Mouse (Mus musculus): ENCODE data around the gene Arhgef28.
"Not testable (repeated sequence)": the region's sequence is repeated elsewhere in the genome, so short reads cannot be mapped to it uniquely, and the experiment has no call there.

Gene Arhgef28

GRCm38 (mm10) chr13:98070458-98070857 lies 135.8 kb downstream of the Arhgef28 start:
- DNase-seq (ENCODE audit: low spot score) = no peak

- DNase-seq (ENCODE audit: low spot score) = no peak
These were observed 136.6 kb downstream of the Arhgef28 start for GRCm38 (mm10) chr13:98069646-98070045.

GRCm38 (mm10) chr13:98062843-98063242 lies 143.4 kb downstream of the Arhgef28 start:
- no peak for DNase-seq (ENCODE audit: low spot score)

- not testable (repeated sequence) for DNase-seq (ENCODE audit: low spot score)
These were observed 146.1 kb downstream of the Arhgef28 start for GRCm38 (mm10) chr13:98060121-98060520.

GRCm38 (mm10) chr13:98055194-98055593 lies 151.0 kb downstream of the Arhgef28 start:
- no peak for DNase-seq (ENCODE audit: low spot score)

GRCm38 (mm10) chr13:98040628-98041150 lies 165.6 kb downstream of the Arhgef28 start:
- DNase-seq (ENCODE audit: low spot score) = no peak

GRCm38 (mm10) chr13:98038731-98039130 lies 167.5 kb downstream of the Arhgef28 start:
- no peak for DNase-seq (ENCODE audit: low spot score)

GRCm38 (mm10) chr13:98037693-98038092 lies 168.5 kb downstream of the Arhgef28 start:
- no peak for DNase-seq (ENCODE audit: low spot score)

- DNase-seq (ENCODE audit: low spot score) = no peak
These were observed 174.6 kb downstream of the Arhgef28 start for GRCm38 (mm10) chr13:98031642-98031960.

GRCm38 (mm10) chr13:98030959-98031641 lies 175.1 kb downstream of the Arhgef28 start:
- peak; percentile 89 for DNase-seq (ENCODE audit: low spot score)

- no peak for DNase-seq (ENCODE audit: low spot score)
These were observed 176.2 kb downstream of the Arhgef28 start for GRCm38 (mm10) chr13:98030041-98030440.

GRCm38 (mm10) chr13:98028711-98029250 lies 177.5 kb downstream of the Arhgef28 start:
- no peak for DNase-seq (ENCODE audit: low spot score)

GRCm38 (mm10) chr13:98027641-98028204 lies 178.5 kb downstream of the Arhgef28 start:
- DNase-seq (ENCODE audit: low spot score) = no peak

- no peak for DNase-seq (ENCODE audit: low spot score)
These were observed 179.1 kb downstream of the Arhgef28 start for GRCm38 (mm10) chr13:98027122-98027521.

GRCm38 (mm10) chr13:98025706-98026504 lies 180.3 kb downstream of the Arhgef28 start:
- no peak for DNase-seq (ENCODE audit: low spot score)

- no peak for DNase-seq (ENCODE audit: low spot score)
These were observed 181.1 kb downstream of the Arhgef28 start for GRCm38 (mm10) chr13:98025162-98025561.

- DNase-seq (ENCODE audit: low spot score) = no peak
These were observed 181.6 kb downstream of the Arhgef28 start for GRCm38 (mm10) chr13:98024680-98025079.

- DNase-seq (ENCODE audit: low spot score) = no peak
These were observed 184.3 kb downstream of the Arhgef28 start for GRCm38 (mm10) chr13:98021906-98022305.

GRCm38 (mm10) chr13:98018837-98019236 lies 187.4 kb downstream of the Arhgef28 start:
- not testable (repeated sequence) for DNase-seq (ENCODE audit: low spot score)

GRCm38 (mm10) chr13:98016923-98017588 lies 189.2 kb downstream of the Arhgef28 start:
- no peak for DNase-seq (ENCODE audit: low spot score)

GRCm38 (mm10) chr13:98015981-98016922 lies 190.0 kb downstream of the Arhgef28 start:
- DNase-seq (ENCODE audit: low spot score) = no peak

Measured in ovary, postnatal 14 days (tissue).